Mouse (Mus musculus): Measurements from ENCODE around the gene Rapgef4. TPM values are rescaled to one million over a fixed set of nuclear protein-coding genes. Genes with fewer than 3 reads are reported as not detected.

The Rapgef4 gene
- polyA plus RNA-seq (2012; rRNA removed): 6.4 and 11.4 TPM in 2 replicates

GRCm38 (mm10) chr2:71980771-71981342 lies at the start of gene Rapgef4:
Gene Rapgef4 (plus strand): TSS chr2:71981240.
- Histone ChIP-seq H3K4me3 (replicated peaks; ENCODE audit: extremely low read depth, low read depth, low read length) (peak within 1 kb of the TSS; percentile 51), H3K4me1 (ENCODE audit: control insufficient read depth, insufficient read depth, low read length) (0 out of 2 replicates have a peak, but pooled peaks cover 4% of the 10 kb centered on the region)
- WGBS: 1% methylated on average over 48 of the region's 52 CpGs
- DNase-seq: no peak
- TF ChIP-seq CTCF (IDR thresholded peaks at IDR 0.05; ENCODE audit: insufficient read depth, low read length) (no peak), POLR2A (IDR thresholded peaks at IDR 0.05; ENCODE audit: borderline replicate concordance, extremely low read depth, low read depth, low read length) (no peak)

- Histone ChIP-seq H3K4me1 (ENCODE audit: control insufficient read depth, insufficient read depth, low read length) (no peaks in the 10 kb centered on the region), H3K4me3 (replicated peaks; ENCODE audit: extremely low read depth, low read depth, low read length) (no peak overlapping the region)
- 87% methylated on average over 8 of the region's 8 CpGs for WGBS
- no peak for DNase-seq
- TF ChIP-seq CTCF (IDR thresholded peaks at IDR 0.05; ENCODE audit: insufficient read depth, low read length): no peak
- TF ChIP-seq POLR2A (IDR thresholded peaks at IDR 0.05; ENCODE audit: borderline replicate concordance, extremely low read depth, low read depth, low read length): no peak
Measured at GRCm38 (mm10) chr2:71934046-71934445, 47.0 kb upstream of the Rapgef4 start.

GRCm38 (mm10) chr2:71936711-71937110 lies 44.3 kb upstream of the Rapgef4 start:
- no peak for TF ChIP-seq POLR2A (IDR thresholded peaks at IDR 0.05; ENCODE audit: borderline replicate concordance, extremely low read depth, low read depth, low read length)
- TF ChIP-seq CTCF (IDR thresholded peaks at IDR 0.05; ENCODE audit: insufficient read depth, low read length): no peak
- WGBS: 94% methylated on average over 1 of the region's 1 CpGs
- Histone ChIP-seq H3K4me3 (replicated peaks; ENCODE audit: extremely low read depth, low read depth, low read length) (no peak overlapping the region), H3K4me1 (ENCODE audit: control insufficient read depth, insufficient read depth, low read length) (no peaks in the 10 kb centered on the region)
- no peak for DNase-seq

- Histone ChIP-seq H3K4me3 (replicated peaks; ENCODE audit: extremely low read depth, low read depth, low read length) (no peak overlapping the region), H3K4me1 (ENCODE audit: control insufficient read depth, insufficient read depth, low read length) (no peaks in the 10 kb centered on the region)
- no peak for DNase-seq
- TF ChIP-seq CTCF (IDR thresholded peaks at IDR 0.05; ENCODE audit: insufficient read depth, low read length) (no peak), POLR2A (IDR thresholded peaks at IDR 0.05; ENCODE audit: borderline replicate concordance, extremely low read depth, low read depth, low read length) (no peak)
- WGBS: 80% methylated on average over 3 of the region's 3 CpGs
Measured at GRCm38 (mm10) chr2:71937649-71938308, 43.3 kb upstream of the Rapgef4 start.

GRCm38 (mm10) chr2:71938716-71939393 lies 42.2 kb upstream of the Rapgef4 start:
- H3K4me1 ChIP-seq (ENCODE audit: control insufficient read depth, insufficient read depth, low read length): no peaks in the 10 kb centered on the region
- H3K4me3 ChIP-seq (replicated peaks; ENCODE audit: extremely low read depth, low read depth, low read length): no peak overlapping the region
- no peak for TF ChIP-seq CTCF (IDR thresholded peaks at IDR 0.05; ENCODE audit: insufficient read depth, low read length)
- no peak for TF ChIP-seq POLR2A (IDR thresholded peaks at IDR 0.05; ENCODE audit: borderline replicate concordance, extremely low read depth, low read depth, low read length)
- no peak for DNase-seq
- WGBS: 38% methylated on average over 6 of the region's 6 CpGs

GRCm38 (mm10) chr2:71941005-71941720 lies 39.9 kb upstream of the Rapgef4 start:
- TF ChIP-seq CTCF (IDR thresholded peaks at IDR 0.05; ENCODE audit: insufficient read depth, low read length): no peak
- no peak for TF ChIP-seq POLR2A (IDR thresholded peaks at IDR 0.05; ENCODE audit: borderline replicate concordance, extremely low read depth, low read depth, low read length)
- Histone ChIP-seq H3K4me1 (ENCODE audit: control insufficient read depth, insufficient read depth, low read length) (no peaks in the 10 kb centered on the region), H3K4me3 (replicated peaks; ENCODE audit: extremely low read depth, low read depth, low read length) (no peak overlapping the region)
- 91% methylated on average over 3 of the region's 3 CpGs for WGBS
- no peak for DNase-seq

DNA sequence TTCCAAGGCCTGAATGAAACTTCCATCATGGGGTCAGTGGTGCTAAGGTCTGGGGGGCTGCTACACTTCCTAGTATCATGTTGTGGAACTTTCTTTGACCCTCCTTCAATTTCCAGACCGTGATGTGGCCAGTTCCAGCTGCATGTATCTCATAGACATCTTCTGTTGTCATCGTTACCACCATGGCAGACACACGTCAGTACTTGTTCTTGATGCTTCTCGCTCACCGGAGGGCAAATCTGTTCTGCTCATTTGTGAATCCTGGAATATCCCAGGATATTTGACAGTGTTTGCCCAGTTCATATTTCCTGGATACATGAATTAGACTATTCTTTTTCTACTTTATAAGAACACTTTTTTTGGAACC lies 39.3 kb upstream of the Rapgef4 start:
- no peak for DNase-seq
- H3K4me1 ChIP-seq (ENCODE audit: control insufficient read depth, insufficient read depth, low read length): no peaks in the 10 kb centered on the region
- TF ChIP-seq CTCF (IDR thresholded peaks at IDR 0.05; ENCODE audit: insufficient read depth, low read length) (no peak), POLR2A (IDR thresholded peaks at IDR 0.05; ENCODE audit: borderline replicate concordance, extremely low read depth, low read depth, low read length) (no peak)
- WGBS: 92% methylated on average over 5 of the region's 5 CpGs
- H3K4me3 ChIP-seq (replicated peaks; ENCODE audit: extremely low read depth, low read depth, low read length): no peak overlapping the region

GRCm38 (mm10) chr2:71951212-71951611 lies 29.8 kb upstream of the Rapgef4 start:
- DNase-seq: no peak
- Histone ChIP-seq H3K4me3 (replicated peaks; ENCODE audit: extremely low read depth, low read depth, low read length) (no peak overlapping the region), H3K4me1 (ENCODE audit: control insufficient read depth, insufficient read depth, low read length) (no peaks in the 10 kb centered on the region)
- no peak for TF ChIP-seq POLR2A (IDR thresholded peaks at IDR 0.05; ENCODE audit: borderline replicate concordance, extremely low read depth, low read depth, low read length)
- no peak for TF ChIP-seq CTCF (IDR thresholded peaks at IDR 0.05; ENCODE audit: insufficient read depth, low read length)
- WGBS: 69% methylated on average over 4 of the region's 4 CpGs

DNA sequence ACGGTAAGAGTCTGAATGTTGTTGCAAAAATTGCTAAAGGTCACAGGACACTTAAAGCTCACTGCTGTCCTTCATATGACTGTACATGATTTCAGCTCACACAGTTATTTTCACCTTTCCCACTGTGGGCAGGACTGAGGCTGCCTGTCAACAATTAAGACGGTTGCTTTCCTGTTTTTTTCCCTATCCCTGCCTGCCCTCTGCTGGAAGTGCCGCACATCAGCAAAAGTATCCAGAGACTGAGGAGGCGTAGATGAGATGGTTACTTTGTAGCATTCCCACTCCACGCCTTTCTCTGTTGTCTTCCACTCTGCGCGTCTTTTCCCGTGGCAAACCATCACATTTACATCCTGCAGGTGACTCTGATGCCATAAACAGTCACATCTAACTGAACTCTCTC lies 25.4 kb upstream of the Rapgef4 start:
- no peaks in the 10 kb centered on the region for H3K4me1 ChIP-seq (ENCODE audit: control insufficient read depth, insufficient read depth, low read length)
- 20% methylated on average over 8 of the region's 8 CpGs for WGBS
- H3K4me3 ChIP-seq (replicated peaks; ENCODE audit: extremely low read depth, low read depth, low read length): no peak overlapping the region
- TF ChIP-seq CTCF (IDR thresholded peaks at IDR 0.05; ENCODE audit: insufficient read depth, low read length) (peak; percentile 83), POLR2A (IDR thresholded peaks at IDR 0.05; ENCODE audit: borderline replicate concordance, extremely low read depth, low read depth, low read length) (no peak)
- DNase-seq: peak; percentile 48
